Mouse (Mus musculus) embryonic facial prominence, embryonic 11.5 days (tissue): Measurements from ENCODE around the gene 1110065P20Rik. TPM values are rescaled to one million over a fixed set of nuclear protein-coding genes. Genes with fewer than 3 reads are reported as not detected.
A peak's percentile ranks its signal among the peaks of the same experiment; 100 is the strongest.

ENCODE experiments used
- ATAC-seq: fragments of 200-750 bp; cut with Nextera tagmentation; replicated peaks from 2 replicates; pipeline ENCODE4 v1.8.0; 2017; ENCODE audit warnings: low read depth; ENCODE audit not compliant: insufficient number of reproducible peaks, low FRiP score, low TSS enrichment
- DNase-seq: peaks from one replicate; pipeline ENCODE4 v3.0.0-alpha.2; 2015; ENCODE audit warnings: low spot score
- H3K27ac ChIP-seq: fragments of 300-500 bp; sonication (generic); replicated peaks from 2 replicates; pipeline ENCODE4 v1.5.1; 2014; ENCODE audit warnings: mild to moderate bottlenecking, low read depth, low read length, control low read depth
- H3K27me3 ChIP-seq: fragments of 300-500 bp; sonication (generic); 2 replicates; pipeline ENCODE4 v1.6.1; 2014; ENCODE audit warnings: mild to moderate bottlenecking, low read length, moderate library complexity, mixed read lengths; ENCODE audit not compliant: control insufficient read depth, insufficient read depth
- H3K36me3 ChIP-seq: fragments of 300-500 bp; sonication (generic); replicated peaks from 2 replicates; pipeline ENCODE4 v1.6.1; 2014; ENCODE audit warnings: low read depth, mild to moderate bottlenecking, low read length, moderate library complexity, mixed read lengths; ENCODE audit not compliant: control insufficient read depth, insufficient read depth
- H3K4me1 ChIP-seq: fragments of 300-500 bp; sonication (generic); 2 replicates; pipeline ENCODE4 v1.6.1; 2014; ENCODE audit warnings: low read length, mixed read lengths; ENCODE audit not compliant: control insufficient read depth, insufficient read depth
- H3K4me2 ChIP-seq: fragments of 300-500 bp; sonication (generic); 2 replicates; pipeline ENCODE4 v1.6.1; 2014; ENCODE audit warnings: low read depth, mild to moderate bottlenecking, control low read depth, low read length, moderate library complexity
- H3K4me3 ChIP-seq: fragments of 300-500 bp; sonication (generic); 2 replicates; pipeline ENCODE4 v1.5.1; 2014; ENCODE audit warnings: low read depth, low read length, control low read depth
- H3K9ac ChIP-seq: fragments of 300-500 bp; sonication (generic); replicated peaks from 2 replicates; pipeline ENCODE4 v1.6.1; 2014; ENCODE audit warnings: mild to moderate bottlenecking, control low read depth, low read length
- H3K9me3 ChIP-seq: fragments of 300-500 bp; sonication (generic); replicated peaks from 2 replicates; pipeline ENCODE4 v1.6.1; 2016; ENCODE audit warnings: mild to moderate bottlenecking, low read length, inconsistent platforms, mixed read lengths; ENCODE audit not compliant: control insufficient read depth
- WGBS: fragments of 180-500 bp; shearing (Covaris S2); extraction: QIAGEN DNeasy Blood & Tissue Kit; methylation state at CpG from one replicate; pipeline ENCODE4 v1.1.7; 2014; 5-methylcytosine and 5-hydroxymethylcytosine counted together
- polyA plus RNA-seq: library from polyadenylated mRNA; unstranded; fragments of >200 nt; fragmentation: Nextera tagmentation; extraction: Ambion mirVana; gene quantifications from 2 replicates; pipeline ENCODE4 v1.2.1, GENCODE M21; 2014

Gene 1110065P20Rik
- polyA plus RNA-seq = 39.8 and 43.3 TPM in 2 replicates

DNA sequence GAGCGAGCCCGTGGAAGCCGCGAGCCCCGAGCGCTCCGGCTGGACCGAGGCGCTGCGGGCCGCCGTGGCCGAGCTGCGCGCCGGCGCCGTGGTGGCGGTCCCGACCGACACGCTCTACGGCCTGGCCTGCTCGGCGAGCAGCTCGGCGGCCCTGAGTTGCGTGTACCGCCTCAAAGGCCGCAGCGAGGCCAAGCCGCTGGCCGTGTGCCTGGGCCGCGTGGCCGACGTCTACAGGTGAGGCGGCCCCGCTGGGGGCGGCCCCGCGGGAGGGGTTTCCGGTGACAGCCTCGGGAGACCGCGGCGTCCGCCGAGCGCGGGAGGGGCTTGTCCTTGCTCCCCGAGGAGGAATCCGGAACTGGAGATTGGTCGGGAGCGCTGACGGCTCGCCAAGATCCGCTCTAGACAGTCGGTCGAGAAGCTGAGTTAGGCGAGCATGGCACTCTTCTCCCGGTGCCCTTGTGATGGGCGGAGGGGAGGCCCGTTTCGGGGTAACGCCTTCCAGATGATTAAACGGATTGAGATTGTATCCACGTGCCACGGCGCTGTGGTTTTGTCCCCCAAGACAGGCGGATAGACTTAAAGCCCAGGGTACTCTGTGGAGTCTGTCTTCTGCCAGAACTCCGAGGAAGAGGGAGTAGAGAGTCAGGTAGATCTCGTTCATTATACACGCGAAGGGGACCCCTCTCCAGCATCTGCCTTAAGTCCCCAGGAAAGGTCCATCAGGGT lies at the start of gene 1110065P20Rik:
1110065P20Rik (minus strand) TSS at position 264 of the 726 bp plus-strand sequence.
- H3K27ac ChIP-seq = peak within 1 kb of the TSS; percentile 81
- peak within 1 kb of the TSS; percentile 98 for H3K4me3 ChIP-seq
- H3K9me3 ChIP-seq = no peaks in the 10 kb centered on the region
- DNase-seq (peak; percentile 36), ATAC-seq (peak; percentile 32)
- WGBS = under 1% methylated on average over 74 of the region's 75 CpGs
- H3K27me3 ChIP-seq = no peaks in the 10 kb centered on the region
- H3K4me1 ChIP-seq = 0 out of 2 replicates have a peak, but pooled peaks cover 6% of the 10 kb centered on the region
- H3K9ac ChIP-seq = peak within 1 kb of the TSS; percentile 91
- H3K36me3 ChIP-seq = no peaks in the 10 kb centered on the region
- peak within 1 kb of the TSS; percentile 73 for H3K4me2 ChIP-seq

DNA sequence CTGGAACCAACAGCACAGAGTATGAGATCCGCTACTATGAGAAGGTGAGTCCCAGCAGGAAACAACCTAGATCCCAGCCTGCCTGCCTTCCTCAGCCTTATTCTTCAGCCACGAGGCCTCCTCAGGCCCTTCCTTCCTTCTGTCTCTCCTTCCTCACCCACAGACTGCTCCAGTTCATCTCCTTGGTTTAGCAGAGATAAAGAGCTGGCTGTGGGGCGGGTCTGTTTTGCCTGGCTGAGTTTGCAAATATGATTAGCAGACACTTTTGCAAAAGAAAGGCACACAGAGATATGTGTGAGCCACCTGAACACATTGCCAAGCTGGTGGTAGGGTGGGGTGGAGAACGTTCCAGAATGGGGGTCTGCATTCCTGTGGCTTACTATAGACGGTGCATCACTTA lies 48.9 kb upstream of the 1110065P20Rik start:
- no peak overlapping the region for H3K4me3 ChIP-seq
- H3K27me3 ChIP-seq = peaks cover 16% of the 10 kb centered on the region
- ATAC-seq (no peak), DNase-seq (no peak)
- H3K4me2 ChIP-seq = no peak overlapping the region
- no peak overlapping the region for H3K27ac ChIP-seq
- H3K9ac ChIP-seq = no peak overlapping the region
- H3K9me3 ChIP-seq = no peaks in the 10 kb centered on the region
- 56% methylated on average over 5 of the region's 5 CpGs for WGBS
- 0 out of 2 replicates have a peak, but pooled peaks cover 3% of the 10 kb centered on the region for H3K4me1 ChIP-seq
- no peaks in the 10 kb centered on the region for H3K36me3 ChIP-seq

DNA sequence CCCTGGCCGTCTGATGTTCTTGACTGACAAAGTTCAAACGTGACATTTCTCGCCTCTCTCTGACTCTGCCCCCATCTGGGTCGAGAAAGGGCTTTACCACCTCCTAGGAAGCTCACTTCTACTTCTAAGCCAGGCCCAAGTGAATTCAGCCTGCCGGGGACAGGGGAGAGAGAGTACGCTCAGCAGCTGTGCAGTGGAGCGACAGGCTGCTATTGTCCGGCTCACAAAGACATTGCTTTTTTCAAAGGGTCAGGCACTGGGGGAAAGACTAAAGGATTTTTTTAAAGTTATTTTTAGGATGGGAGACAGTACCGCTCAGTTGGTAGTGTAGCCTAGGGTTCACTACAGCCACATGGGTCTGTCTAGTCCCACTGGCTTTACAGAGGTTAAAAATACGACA lies 47.4 kb upstream of the 1110065P20Rik start:
- 0 out of 2 replicates have a peak, but pooled peaks cover 8% of the 10 kb centered on the region for H3K4me1 ChIP-seq
- DNase-seq = no peak
- 41% methylated on average over 10 of the region's 10 CpGs for WGBS
- no peak for ATAC-seq
- H3K9me3 ChIP-seq = no peaks in the 10 kb centered on the region
- H3K27me3 ChIP-seq = peaks cover 30% of the 10 kb centered on the region
- no peak overlapping the region for H3K4me2 ChIP-seq
- H3K4me3 ChIP-seq = no peak overlapping the region
- H3K9ac ChIP-seq = no peak overlapping the region
- H3K27ac ChIP-seq = no peak overlapping the region
- H3K36me3 ChIP-seq = no peaks in the 10 kb centered on the region

DNA sequence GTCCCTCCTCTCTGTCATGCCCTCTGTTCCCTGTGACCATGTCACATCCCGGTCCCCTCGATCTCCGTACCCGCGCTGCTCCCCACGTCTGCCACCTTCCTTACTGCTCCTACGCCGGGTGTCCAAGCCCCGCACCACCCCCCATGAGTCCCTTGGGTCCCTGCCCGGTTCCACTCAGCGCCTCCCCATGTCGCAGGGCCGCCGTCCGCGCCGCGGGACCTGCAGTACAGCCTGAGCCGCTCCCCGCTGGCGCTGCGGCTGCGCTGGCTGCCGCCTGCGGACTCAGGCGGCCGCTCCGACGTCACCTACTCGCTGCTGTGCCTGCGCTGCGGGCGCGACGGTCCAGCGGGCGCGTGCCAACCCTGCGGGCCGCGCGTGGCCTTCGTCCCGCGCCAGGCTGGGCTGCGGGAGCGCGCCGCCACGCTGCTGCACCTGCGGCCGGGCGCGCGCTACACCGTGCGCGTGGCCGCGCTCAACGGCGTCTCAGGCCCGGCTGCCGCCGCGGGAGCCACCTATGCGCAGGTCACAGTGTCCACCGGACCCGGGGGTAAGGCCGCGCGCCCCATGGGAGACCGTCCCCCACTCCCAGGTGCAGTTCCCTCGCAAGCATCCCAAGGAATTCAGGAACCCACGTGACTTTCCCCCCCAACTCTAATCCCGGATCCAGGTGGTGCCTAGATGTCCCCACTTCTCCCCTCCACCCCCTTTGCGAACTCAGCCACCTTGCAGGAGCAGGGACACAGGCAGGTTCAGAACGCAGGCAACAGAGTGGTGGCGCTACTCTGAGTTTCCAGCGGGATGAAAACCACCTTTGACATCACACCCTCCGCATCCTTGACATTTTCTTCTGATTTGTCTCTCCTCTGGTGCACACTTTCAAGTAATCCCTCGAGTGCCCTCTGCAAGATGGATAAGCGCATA lies 43.8 kb upstream of the 1110065P20Rik start:
- Histone ChIP-seq H3K27ac (no peak overlapping the region), H3K9me3 (no peaks in the 10 kb centered on the region), H3K36me3 (no peaks in the 10 kb centered on the region), H3K4me3 (peak overlapping the region; percentile 40), H3K4me1 (0 out of 2 replicates have a peak, but pooled peaks cover 8% of the 10 kb centered on the region), H3K27me3 (peaks cover 43% of the 10 kb centered on the region), H3K9ac (peak overlapping the region; percentile 22), H3K4me2 (peak overlapping the region; percentile 76)
- ATAC-seq = 0 out of 2 replicates have a peak, but pooled peaks have one; percentile 49
- WGBS = 2% methylated on average over 83 of the region's 83 CpGs
- no peak for DNase-seq

DNA sequence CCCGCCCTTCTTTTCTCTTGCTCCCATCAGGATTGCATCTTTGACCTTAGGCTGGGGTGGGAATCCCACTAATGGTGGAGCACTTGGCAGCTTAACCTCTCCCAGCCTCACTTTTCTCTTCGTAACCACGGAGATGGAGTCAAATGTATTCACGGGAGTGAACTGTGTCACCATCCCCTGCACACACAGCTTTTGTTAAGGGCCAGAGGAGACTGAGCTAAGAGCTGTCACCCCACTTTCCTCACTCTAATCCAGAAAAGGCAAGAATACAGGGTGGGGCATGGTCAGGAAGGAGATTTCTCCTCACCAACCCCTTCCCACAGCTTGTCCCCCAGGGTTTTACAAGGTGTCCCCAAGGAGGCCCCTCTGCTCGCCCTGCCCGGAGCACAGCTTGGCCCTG lies 42.8 kb upstream of the 1110065P20Rik start:
- Histone ChIP-seq H3K4me2 (no peak overlapping the region), H3K9ac (no peak overlapping the region), H3K9me3 (no peaks in the 10 kb centered on the region), H3K4me3 (no peak overlapping the region), H3K4me1 (0 out of 2 replicates have a peak, but pooled peaks cover 6% of the 10 kb centered on the region), H3K36me3 (no peaks in the 10 kb centered on the region), H3K27me3 (peaks cover 41% of the 10 kb centered on the region), H3K27ac (no peak overlapping the region)
- 32% methylated on average over 6 of the region's 6 CpGs for WGBS
- ATAC-seq (no peak), DNase-seq (no peak)

DNA sequence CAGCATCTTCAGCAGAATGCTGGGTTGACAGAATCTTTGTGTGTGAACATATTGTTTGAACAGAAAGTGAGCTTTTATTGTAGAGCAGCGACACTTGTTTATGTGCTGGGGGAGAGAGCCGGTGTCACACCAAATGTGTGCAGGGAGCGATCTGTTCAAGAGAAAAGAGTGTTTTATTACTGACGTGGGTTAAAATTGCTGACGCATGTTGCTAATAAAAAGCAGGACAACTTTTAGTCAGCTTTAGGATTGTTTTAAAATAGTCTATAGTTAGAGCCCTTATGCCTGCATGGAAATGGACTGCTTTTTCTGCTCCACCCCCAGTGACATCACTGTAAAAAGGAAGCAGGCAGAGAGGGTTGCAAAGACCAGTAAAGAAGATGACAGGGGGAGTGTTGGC lies 39.8 kb upstream of the 1110065P20Rik start:
- Histone ChIP-seq H3K27ac (no peak overlapping the region), H3K9me3 (no peaks in the 10 kb centered on the region), H3K4me1 (0 out of 2 replicates have a peak, but pooled peaks cover 6% of the 10 kb centered on the region), H3K36me3 (no peaks in the 10 kb centered on the region), H3K4me2 (no peak overlapping the region), H3K9ac (no peak overlapping the region), H3K27me3 (peaks cover 36% of the 10 kb centered on the region), H3K4me3 (no peak overlapping the region)
- whole genome bisulfite sequencing = 82% methylated on average over 5 of the region's 5 CpGs
- DNase-seq = no peak
- ATAC-seq = no peak

DNA sequence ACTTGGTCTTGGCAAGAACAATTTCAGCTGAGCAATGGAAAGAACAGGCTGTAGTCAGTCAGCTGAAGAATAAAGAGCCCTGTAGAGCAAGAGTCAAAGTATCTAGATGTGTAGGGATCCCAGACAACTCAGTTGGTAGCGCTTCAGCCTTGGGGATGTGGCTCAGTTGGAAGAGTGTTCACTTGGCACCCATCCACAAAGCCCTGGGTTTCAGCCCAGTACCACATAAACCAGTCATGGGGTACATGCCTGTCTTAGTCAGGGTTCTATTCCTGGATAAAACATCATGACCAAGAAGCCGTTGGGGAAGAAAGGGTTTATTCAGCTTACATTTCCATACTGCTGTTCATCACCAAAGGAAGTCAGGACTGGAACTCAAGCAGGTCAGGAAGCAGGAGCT lies 38.9 kb upstream of the 1110065P20Rik start:
- no peak for ATAC-seq
- Histone ChIP-seq H3K4me1 (0 out of 2 replicates have a peak, but pooled peaks cover 5% of the 10 kb centered on the region), H3K27me3 (peaks cover 33% of the 10 kb centered on the region), H3K9me3 (no peaks in the 10 kb centered on the region), H3K9ac (no peak overlapping the region), H3K4me3 (no peak overlapping the region), H3K36me3 (no peaks in the 10 kb centered on the region), H3K27ac (no peak overlapping the region), H3K4me2 (no peak overlapping the region)
- WGBS = 92% methylated on average over 2 of the region's 2 CpGs
- no peak for DNase-seq
